Mouse (Mus musculus) Patski (cell line): ENCODE results near the gene Dhx36. TPM values are rescaled to one million over a fixed set of nuclear protein-coding genes. Genes with fewer than 3 reads are reported as not detected.
A peak's percentile ranks its signal among the peaks of the same experiment; 100 is the strongest.

Experiments used
- ATAC-seq: fragments of 100-300 bp; one replicate; pipeline ENCODE4 v1.8.0; 2021
- CTCF ChIA-PET: fragments of 350-600 bp; sonication (Branson Sonifier 250); formaldehyde crosslinking; loops from one replicate; lab custom pipeline; 2022; ENCODE audit warnings: inconsistent platforms; lab: Charles Lee
- POLR2A ChIA-PET: fragments of 350-600 bp; sonication (Branson Sonifier 250); formaldehyde crosslinking; loops from one replicate; lab custom pipeline; 2022; ENCODE audit warnings: antibody characterized with exemption, inconsistent platforms; lab: Charles Lee
- DNase-seq: peaks from one replicate; pipeline ENCODE4 v3.0.0-alpha.2; 2011; ENCODE audit warnings: low read depth, low spot score
- H3K27me3 ChIP-seq: fragments of 371-371 bp; one replicate; pipeline ENCODE4 v1.5.1; 2021
- CTCF ChIP-seq: fragments of 100-300 bp; IDR thresholded peaks from one replicate; pipeline ENCODE4 v1.5.1; 2021
- in situ Hi-C: fragments of 300-500 bp; cut with MboI; formaldehyde crosslinking; loops from 3 replicates; pipeline ENCODE4 v1.11.1; 2018; ENCODE audit warnings: low pct_unique_long_range_greater_than_20kb, mixed read lengths
- polyA plus RNA-seq: library from polyadenylated mRNA; unstranded; gene quantifications from one replicate; pipeline ENCODE4 v1.2.3, GENCODE M21; 2021

Gene Dhx36
- polyA plus RNA-seq: 46.9 TPM

GRCm38 (mm10) chr3:62506488-62507205 lies at the start of gene Dhx36:
Dhx36 (minus strand) TSS chr3:62507004.
- ATAC-seq: peak; percentile 99
- ChIA-PET CTCF (interaction anchor here (1.0 kb wide), 1 partner anchor 21 kb away, joined by 4 read pairs; no protein-coding TSS in a partner anchor), POLR2A (no interaction called here)
- TF ChIP-seq CTCF: no peak
- in situ Hi-C loops: no loop called here
- peak; percentile 85 for DNase-seq
- peaks cover 18% of the 10 kb centered on the region for H3K27me3 ChIP-seq

GRCm38 (mm10) chr3:62527593-62527992 lies 20.8 kb upstream of the Dhx36 start:
- no peak for TF ChIP-seq CTCF
- in situ Hi-C loops: loop anchor here (5.0 to 25.0 kb wide), 3 partner anchors 335 to 1335 kb away; no protein-coding TSS in a partner anchor
- CTCF ChIA-PET: interaction anchor here (0.8 to 1.6 kb wide), 4 partner anchors 11 to 63 kb away, joined by 3 to 4 read pairs (median 4); partner anchors contain the start of gene Dhx36
- POLR2A ChIA-PET: no interaction called here
- peaks cover 60% of the 10 kb centered on the region for H3K27me3 ChIP-seq
- DNase-seq (no peak), ATAC-seq (peak; percentile 54)

- peak; percentile 71 for ATAC-seq
- peaks cover 60% of the 10 kb centered on the region for H3K27me3 ChIP-seq
- POLR2A ChIA-PET: no interaction called here
- CTCF ChIA-PET: interaction anchor here (0.8 to 1.6 kb wide), 4 partner anchors 11 to 63 kb away, joined by 3 to 4 read pairs (median 4); partner anchors contain the start of gene Dhx36
- TF ChIP-seq CTCF: peak; percentile 65
- in situ Hi-C loops: loop anchor here (5.0 to 25.0 kb wide), 3 partner anchors 335 to 1335 kb away; no protein-coding TSS in a partner anchor
- no peak for DNase-seq
Measured at GRCm38 (mm10) chr3:62527160-62527559, 20.4 kb upstream of the Dhx36 start.

GRCm38 (mm10) chr3:62507206-62507647 lies 423 bp upstream of the Dhx36 start:
- ChIA-PET CTCF (interaction anchor here (1.0 kb wide), 1 partner anchor 20 kb away, joined by 4 read pairs; no protein-coding TSS in a partner anchor), POLR2A (interaction anchor here (0.6 kb wide), 1 partner anchor 1216 kb away, joined by 4 read pairs; no protein-coding TSS in a partner anchor)
- peaks cover 18% of the 10 kb centered on the region for H3K27me3 ChIP-seq
- in situ Hi-C loops: no loop called here
- ATAC-seq (no peak), DNase-seq (no peak)
- TF ChIP-seq CTCF: no peak

- in situ Hi-C loops: no loop called here
- TF ChIP-seq CTCF: no peak
- DNase-seq (no peak), ATAC-seq (no peak)
- ChIA-PET POLR2A (no interaction called here), CTCF (no interaction called here)
- H3K27me3 ChIP-seq: peaks cover 11% of the 10 kb centered on the region
Measured at GRCm38 (mm10) chr3:62505166-62505900, 1.5 kb downstream of the Dhx36 start.

DNA sequence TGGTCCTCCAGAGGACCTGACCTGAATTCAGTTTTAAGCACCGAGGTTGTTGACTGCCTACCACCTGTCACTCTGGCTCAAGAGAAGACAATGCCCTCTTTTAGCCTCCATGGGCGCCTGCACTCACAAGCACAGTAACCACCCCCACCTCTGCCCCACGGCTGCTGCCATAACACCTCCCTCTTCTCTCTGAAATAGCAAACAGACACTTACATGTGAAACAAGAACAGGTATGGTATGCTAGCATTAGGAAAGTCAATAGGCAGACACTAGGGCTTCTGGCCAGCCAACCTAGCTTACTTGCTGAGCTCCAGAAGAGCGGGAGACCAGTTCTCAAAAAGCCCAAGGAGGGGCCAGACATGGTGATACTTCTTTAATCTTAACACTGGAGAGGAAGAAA lies 7.5 kb downstream of the Dhx36 start:
- in situ Hi-C loops: loop anchor here (25.0 kb wide), 1 partner anchor 1488 kb away; the partner anchor contains the start of gene Gmps
- H3K27me3 ChIP-seq: no peaks in the 10 kb centered on the region
- ChIA-PET POLR2A (interaction anchor here (1.3 kb wide), 1 partner anchor 9 kb away, joined by 4 read pairs; no protein-coding TSS in a partner anchor), CTCF (interaction anchor here (1.0 to 1.7 kb wide), 2 partner anchors 9 to 27 kb away, joined by 4 read pairs; no protein-coding TSS in a partner anchor)
- no peak for DNase-seq
- ATAC-seq: no peak
- no peak for TF ChIP-seq CTCF

GRCm38 (mm10) chr3:62492568-62492967 lies 14.2 kb downstream of the Dhx36 start:
- TF ChIP-seq CTCF: no peak
- DNase-seq: no peak
- POLR2A ChIA-PET: interaction anchor here (1.1 kb wide), 1 partner anchor 17 kb away, joined by 3 read pairs; no protein-coding TSS in a partner anchor
- in situ Hi-C loops: loop anchor here (25.0 kb wide), 1 partner anchor 1495 kb away; the partner anchor contains the start of gene Gmps
- ATAC-seq: no peak
- CTCF ChIA-PET: interaction anchor here (1.4 to 1.8 kb wide), 5 partner anchors 13 to 34 kb away, joined by 4 to 7 read pairs (median 6); no protein-coding TSS in a partner anchor
- H3K27me3 ChIP-seq: no peaks in the 10 kb centered on the region

- DNase-seq (no peak), ATAC-seq (no peak)
- ChIA-PET POLR2A (no interaction called here), CTCF (interaction anchor here (1.0 to 1.7 kb wide), 2 partner anchors 11 kb away, joined by 3 to 5 read pairs; no protein-coding TSS in a partner anchor)
- no peak for TF ChIP-seq CTCF
- in situ Hi-C loops: loop anchor here (25.0 kb wide), 1 partner anchor 1503 kb away; the partner anchor contains the start of gene Gmps
- H3K27me3 ChIP-seq: no peaks in the 10 kb centered on the region
Measured at GRCm38 (mm10) chr3:62484340-62484739, 22.5 kb downstream of the Dhx36 start.

- POLR2A ChIA-PET: interaction anchor here (0.5 kb wide), 1 partner anchor 744 kb away, joined by 3 read pairs; no protein-coding TSS in a partner anchor
- no peaks in the 10 kb centered on the region for H3K27me3 ChIP-seq
- CTCF ChIA-PET: interaction anchor here (0.9 to 1.3 kb wide), 4 partner anchors 11 to 1185 kb away, joined by 3 to 5 read pairs (median 3); no protein-coding TSS in a partner anchor
- in situ Hi-C loops: no loop called here
- ATAC-seq (no peak), DNase-seq (no peak)
- no peak for TF ChIP-seq CTCF
Measured at GRCm38 (mm10) chr3:62470179-62470578, 36.6 kb downstream of the Dhx36 start.

DNA sequence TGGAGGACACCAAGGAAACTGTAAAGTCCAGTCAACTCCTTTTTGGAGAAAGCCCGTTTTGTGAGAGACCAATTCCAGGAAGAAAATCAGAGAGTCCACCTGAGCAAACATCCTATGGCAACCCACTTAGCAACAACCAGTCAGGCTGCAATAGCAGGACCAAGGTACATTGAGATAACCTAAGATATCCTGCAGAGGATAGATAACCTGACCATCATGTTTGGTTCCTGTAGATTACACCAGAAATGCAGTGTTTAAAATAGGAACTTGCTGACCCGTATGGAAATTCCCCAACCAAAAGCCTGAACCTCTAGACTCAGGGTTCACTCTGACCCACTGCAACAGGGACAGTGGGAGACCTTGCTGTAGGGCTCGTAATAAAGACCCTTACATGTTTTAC lies 42.5 kb downstream of the Dhx36 start:
- POLR2A ChIA-PET: no interaction called here
- CTCF ChIA-PET: interaction anchor here (1.1 to 1.6 kb wide), 4 partner anchors 9 to 34 kb away, joined by 3 to 5 read pairs (median 4); no protein-coding TSS in a partner anchor
- H3K27me3 ChIP-seq: no peaks in the 10 kb centered on the region
- no peak for ATAC-seq
- in situ Hi-C loops: no loop called here
- DNase-seq: no peak
- TF ChIP-seq CTCF: no peak
